Mouse (Mus musculus): ENCODE data around the gene Gm20481. TPM values are rescaled to one million over a fixed set of nuclear protein-coding genes. Genes with fewer than 3 reads are reported as not detected.

Gene Gm20481
- total RNA-seq, 2 experiments from 2014 or later: not detected

DNA sequence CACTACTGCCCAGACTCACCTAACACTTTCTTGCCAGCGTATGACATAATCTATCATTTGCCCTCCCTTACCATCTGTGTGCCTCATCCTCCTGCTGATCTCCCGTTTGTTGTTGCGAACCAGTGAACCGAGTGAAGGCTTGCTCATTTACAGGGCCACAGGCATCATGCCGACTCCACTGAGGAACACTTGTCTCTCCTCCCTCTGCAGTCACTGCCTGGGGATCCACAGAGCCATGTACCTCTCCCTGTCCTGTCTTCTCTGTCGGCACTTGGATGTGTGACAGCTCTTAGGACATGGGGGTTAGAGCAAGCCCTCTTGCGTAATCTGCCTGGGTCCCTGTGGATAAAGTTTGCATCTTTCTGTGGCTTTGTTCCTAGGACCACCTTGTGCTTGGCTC, 39.9 kb downstream of the Gm20481 start:
- TF ChIP-seq CTCF (conservative IDR thresholded peaks at IDR 0.05): no peak
- Histone ChIP-seq H3K27ac (no peak overlapping the region), H3K4me3 (no peak overlapping the region)
- DNase-seq (ENCODE audit: low spot score in 2 of 2): no peak

DNA sequence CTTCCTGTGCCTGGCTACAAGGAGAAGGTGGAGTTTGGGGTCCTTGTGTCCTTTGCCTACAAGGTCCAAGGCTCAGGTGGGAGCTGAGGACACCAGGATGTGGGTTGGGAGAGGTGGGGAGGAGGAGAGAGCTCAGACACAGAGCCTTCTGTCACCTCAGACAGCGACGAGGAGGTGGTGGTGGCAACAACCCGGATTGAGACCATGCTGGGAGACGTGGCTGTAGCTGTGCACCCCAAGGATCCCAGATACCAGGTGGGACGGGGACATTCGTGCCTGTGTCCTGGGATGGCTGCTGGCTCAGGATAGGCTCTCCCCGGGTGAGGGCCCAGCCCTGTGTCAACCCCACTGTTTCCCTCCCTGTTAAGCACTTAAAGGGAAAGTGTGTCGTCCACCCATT, 41.7 kb downstream of the Gm20481 start:
- H3K4me3 ChIP-seq: no peak overlapping the region
- TF ChIP-seq CTCF (conservative IDR thresholded peaks at IDR 0.05): no peak
- no peak overlapping the region for H3K27ac ChIP-seq
- DNase-seq (ENCODE audit: low spot score in 2 of 2): no peak

DNA sequence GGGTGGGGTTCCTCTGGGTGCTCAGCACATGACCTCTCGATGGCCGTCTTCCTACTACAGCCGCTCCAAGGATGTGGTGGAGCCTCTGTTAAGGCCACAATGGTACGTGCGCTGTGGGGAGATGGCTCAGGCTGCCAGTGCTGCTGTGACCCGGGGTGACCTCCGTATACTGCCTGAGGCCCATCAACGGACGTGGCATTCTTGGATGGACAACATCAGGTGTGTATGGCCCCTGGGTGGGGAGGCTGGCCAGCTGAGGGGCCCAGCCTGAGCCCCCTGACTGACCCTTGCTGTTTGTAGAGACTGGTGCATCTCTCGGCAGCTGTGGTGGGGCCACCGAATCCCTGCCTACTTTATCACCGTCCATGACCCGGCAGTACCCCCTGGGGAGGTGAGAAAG, 42.7 kb downstream of the Gm20481 start:
- no peak for TF ChIP-seq CTCF (conservative IDR thresholded peaks at IDR 0.05)
- no peak overlapping the region for H3K4me3 ChIP-seq
- no peak overlapping the region for H3K27ac ChIP-seq
- no peak for DNase-seq (ENCODE audit: low spot score in 2 of 2)

DNA sequence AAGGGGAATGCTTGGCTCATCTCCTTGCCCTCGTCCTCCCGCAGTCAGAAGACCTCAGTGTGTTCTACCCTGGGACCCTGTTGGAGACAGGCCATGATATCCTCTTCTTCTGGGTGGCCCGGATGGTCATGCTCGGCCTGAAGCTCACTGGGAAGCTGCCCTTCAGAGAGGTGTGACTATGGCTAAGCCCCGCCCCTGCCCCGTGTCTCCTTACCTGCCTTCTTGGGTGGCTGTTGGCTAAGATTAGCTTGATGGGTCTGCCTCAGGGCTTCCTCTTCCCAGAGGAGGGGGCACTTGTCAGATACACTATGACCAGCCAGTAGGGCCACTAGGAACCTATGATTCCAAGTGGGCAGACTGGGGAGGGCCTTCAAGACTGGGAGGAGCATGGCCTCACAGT, 43.5 kb downstream of the Gm20481 start:
- TF ChIP-seq CTCF (conservative IDR thresholded peaks at IDR 0.05): no peak
- H3K27ac ChIP-seq: no peak overlapping the region
- no peak overlapping the region for H3K4me3 ChIP-seq
- DNase-seq (ENCODE audit: low spot score in 2 of 2): no peak

DNA sequence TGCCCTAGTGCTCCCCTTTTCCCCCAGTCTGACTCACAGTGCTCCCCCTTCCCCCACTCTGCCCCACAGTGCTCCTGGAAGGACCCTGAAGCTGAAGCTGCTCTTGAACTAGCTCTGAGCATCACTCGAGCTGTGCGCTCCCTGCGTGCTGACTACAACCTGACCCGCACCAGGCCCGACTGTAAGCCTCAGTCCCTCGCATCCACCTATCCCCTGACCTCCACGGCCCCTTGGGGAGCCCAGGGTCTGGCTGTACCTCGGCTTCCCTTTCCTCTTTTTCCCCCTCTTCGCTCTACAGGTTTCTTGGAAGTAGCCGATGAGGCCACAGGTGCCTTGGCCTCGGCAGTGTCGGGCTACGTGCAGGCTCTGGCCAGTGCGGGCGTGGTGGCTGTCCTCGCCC, 45.6 kb downstream of the Gm20481 start:
- no peak for DNase-seq (ENCODE audit: low spot score in 2 of 2)
- H3K27ac ChIP-seq: no peak overlapping the region
- TF ChIP-seq CTCF (conservative IDR thresholded peaks at IDR 0.05): no peak
- no peak overlapping the region for H3K4me3 ChIP-seq

DNA sequence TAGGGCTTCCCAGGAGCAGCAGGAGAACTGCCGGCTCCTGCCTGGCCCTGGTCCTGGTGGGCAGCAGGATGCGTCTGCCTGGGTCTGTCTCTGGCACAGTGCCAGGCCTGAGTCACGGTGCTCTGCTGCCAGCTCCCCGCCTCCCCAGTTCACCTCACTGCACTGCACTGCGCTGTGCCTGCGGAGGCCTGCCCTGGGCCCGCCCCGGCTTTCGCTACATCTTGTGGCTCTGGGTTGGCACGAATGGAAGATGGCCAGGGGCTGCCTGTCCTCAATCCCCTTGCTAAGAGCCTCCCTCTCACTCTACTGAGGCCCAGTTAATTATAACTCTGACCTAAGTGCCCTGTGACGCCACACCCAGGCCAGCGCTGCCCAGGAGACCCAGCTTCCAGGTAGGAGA, 46.7 kb downstream of the Gm20481 start, which contains the start of gene Vwa7:
TSS of gene Vwa7 (plus strand) at position 204 of the 400 bp plus-strand sequence.
- no peak within 1 kb of the TSS for H3K27ac ChIP-seq
- no peak within 1 kb of the TSS for H3K4me3 ChIP-seq
- TF ChIP-seq CTCF (conservative IDR thresholded peaks at IDR 0.05): no peak
- DNase-seq (ENCODE audit: low spot score in 2 of 2): no peak

DNA sequence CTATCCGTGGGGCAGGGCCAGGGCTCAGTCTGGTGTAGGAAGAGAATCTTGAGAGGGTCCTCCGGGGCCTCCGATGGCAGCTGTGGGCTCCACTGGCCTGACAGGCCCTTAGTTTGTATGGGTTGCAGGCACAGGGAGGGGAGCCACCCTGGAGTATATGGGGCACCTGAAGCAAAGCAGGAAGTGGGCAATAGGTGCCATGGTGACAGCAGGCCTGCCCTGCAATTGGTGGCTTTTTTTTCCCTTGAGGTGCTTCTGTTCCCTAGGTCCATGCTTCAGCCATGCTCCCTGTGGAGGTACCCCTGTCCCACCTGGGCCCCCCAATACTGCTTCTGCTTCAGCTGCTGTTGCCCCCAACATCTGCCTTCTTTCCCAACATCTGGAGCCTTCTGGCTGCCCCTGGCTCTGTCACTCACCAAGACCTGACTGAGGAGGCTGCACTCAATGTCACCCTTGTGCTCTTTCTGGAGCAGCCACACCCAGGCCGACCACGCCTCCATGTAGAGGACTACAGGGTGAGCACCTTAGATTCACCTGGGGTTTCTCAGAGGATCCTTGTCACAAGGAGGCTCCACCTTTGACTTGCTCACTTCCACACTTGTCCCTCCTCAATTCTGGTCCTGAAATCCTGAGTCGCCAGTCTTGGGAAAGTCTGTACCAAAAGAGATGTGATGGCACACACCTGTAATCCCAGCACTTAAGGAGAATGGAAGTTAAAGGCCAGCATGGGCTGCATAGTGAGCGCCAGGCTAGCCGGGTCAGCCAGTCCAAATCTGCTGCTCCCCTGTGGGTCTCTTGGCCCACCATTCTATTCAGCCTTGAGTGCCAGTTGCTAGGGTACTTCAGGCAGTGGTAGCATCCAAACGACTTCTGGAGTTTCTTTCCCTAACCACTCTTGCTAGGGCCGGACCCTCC, 47.3 kb downstream of the Gm20481 start:
- H3K27ac ChIP-seq: no peak overlapping the region
- no peak for DNase-seq (ENCODE audit: low spot score in 2 of 2)
- no peak for TF ChIP-seq CTCF (conservative IDR thresholded peaks at IDR 0.05)
- no peak overlapping the region for H3K4me3 ChIP-seq

DNA sequence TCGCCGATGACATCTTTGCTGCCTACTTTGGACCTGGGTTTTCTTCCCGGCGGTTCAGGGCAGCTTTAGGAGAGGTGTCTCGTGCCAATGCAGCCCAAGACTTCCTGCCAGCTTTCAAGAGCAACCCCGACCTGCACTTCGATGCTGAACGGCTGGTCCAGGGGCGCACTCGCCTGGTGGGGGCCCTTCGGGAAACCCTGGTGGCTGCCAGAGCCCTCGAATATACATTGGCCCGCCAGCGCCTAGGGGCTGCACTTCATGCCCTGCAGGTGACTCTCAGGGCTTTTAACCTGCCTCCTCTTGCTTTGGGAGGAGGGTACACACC, 48.0 kb downstream of the Gm20481 start:
- no peak overlapping the region for H3K4me3 ChIP-seq
- no peak for DNase-seq (ENCODE audit: low spot score in 2 of 2)
- TF ChIP-seq CTCF (conservative IDR thresholded peaks at IDR 0.05): no peak
- no peak overlapping the region for H3K27ac ChIP-seq

DNA sequence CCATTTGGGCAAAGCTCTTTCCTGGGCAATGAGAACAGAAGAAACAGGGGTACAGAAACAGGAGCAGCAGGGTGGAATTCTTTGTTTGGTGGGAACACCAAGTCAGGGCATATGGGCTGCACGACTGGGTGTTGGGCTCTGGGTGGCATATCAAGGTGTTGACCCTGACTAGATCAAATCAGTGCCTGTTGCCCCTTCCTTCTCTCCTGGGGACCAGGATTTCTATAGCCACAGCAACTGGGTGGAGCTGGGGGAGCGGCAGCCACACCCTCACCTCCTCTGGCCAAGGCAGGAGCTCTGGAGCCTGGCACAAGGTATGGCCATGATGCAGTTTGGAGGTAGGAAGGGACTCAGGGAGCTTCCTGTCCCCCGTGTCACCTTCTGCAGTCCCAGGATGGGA, 48.5 kb downstream of the Gm20481 start:
- Histone ChIP-seq H3K4me3 (no peak overlapping the region), H3K27ac (no peak overlapping the region)
- TF ChIP-seq CTCF (conservative IDR thresholded peaks at IDR 0.05): no peak
- DNase-seq (ENCODE audit: low spot score in 2 of 2): no peak

DNA sequence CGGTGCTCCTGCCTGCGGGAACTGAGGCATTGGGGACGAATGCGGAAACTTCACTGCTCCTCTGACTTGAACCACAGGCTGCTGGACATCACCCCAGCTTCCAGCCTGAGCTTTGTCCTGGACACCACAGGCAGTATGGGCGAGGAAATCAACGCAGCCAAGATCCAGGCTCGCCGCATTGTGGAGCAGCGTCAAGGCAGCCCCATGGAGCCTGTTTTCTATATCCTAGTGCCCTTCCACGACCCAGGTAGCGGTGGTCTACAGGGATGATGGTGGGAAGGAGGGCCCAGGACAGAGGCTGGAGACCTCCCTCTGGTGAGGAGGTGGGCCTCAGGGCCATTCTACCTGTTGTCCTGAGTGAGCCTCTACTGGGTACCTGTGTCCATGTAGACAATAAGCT, 50.2 kb downstream of the Gm20481 start:
- H3K4me3 ChIP-seq: no peak overlapping the region
- H3K27ac ChIP-seq: no peak overlapping the region
- DNase-seq (ENCODE audit: low spot score in 2 of 2): no peak
- no peak for TF ChIP-seq CTCF (conservative IDR thresholded peaks at IDR 0.05)

DNA sequence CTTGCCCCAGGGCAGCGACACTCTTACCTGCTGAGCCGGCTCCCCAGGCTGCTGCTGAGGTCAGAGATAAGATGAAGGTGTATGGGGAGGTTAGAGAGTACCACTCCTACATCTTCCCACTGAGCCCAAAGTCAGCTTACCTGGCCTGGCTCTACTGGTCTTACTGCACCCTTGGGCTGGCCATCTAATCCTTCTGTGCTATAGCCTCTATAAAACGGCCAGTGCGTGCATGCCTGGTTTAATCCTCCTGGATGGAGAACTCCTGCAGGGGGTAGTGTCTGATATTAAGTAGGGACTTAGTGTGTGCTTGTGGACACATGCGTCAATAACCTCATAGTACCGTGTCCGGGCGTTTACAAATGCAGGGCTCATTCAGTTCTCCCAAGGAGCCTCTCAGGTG, 50.8 kb downstream of the Gm20481 start:
- H3K4me3 ChIP-seq: no peak overlapping the region
- no peak overlapping the region for H3K27ac ChIP-seq
- no peak for DNase-seq (ENCODE audit: low spot score in 2 of 2)
- TF ChIP-seq CTCF (conservative IDR thresholded peaks at IDR 0.05): no peak

DNA sequence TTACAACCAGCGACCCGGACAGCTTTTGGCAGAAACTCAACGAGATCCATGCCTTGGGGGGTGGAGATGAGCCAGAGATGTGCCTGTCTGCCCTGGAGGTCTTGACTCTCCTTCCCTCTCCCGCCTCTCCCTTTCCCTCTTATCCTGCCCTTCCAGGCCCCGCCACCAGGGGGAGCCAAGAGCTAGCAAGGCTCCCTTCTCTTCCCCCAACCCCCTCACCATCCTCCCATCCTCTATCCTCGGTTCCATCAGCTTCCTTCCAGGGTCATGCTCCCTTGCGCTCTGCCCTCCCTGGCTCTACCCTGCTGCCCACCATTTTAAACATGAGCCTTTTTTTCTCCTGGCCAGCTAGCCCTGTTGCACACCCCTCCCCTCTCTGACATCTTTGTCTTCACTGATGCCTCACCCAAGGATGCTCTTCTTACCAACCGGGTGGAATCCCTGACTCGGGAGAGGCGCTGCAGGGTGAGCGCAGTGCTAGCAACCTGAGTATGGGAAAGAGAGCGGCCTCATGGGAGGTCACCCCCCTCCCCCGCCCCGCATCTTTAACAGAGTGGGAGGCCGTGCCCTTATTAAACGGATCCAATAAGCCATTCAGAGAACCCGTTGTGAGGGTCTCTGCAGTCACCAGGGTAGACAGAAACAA, 51.6 kb downstream of the Gm20481 start:
- Histone ChIP-seq H3K4me3 (peak overlapping the region; percentile 29; the same call in 1 of the 2 replicates), H3K27ac (peak overlapping the region; percentile 12; the same call in 1 of the 2 replicates)
- peak; percentile 74 to 94 for DNase-seq (ENCODE audit: low spot score in 2 of 2)
- peak; percentile 97 for TF ChIP-seq CTCF (conservative IDR thresholded peaks at IDR 0.05)

Other genes starting within 250 kb of the Gm20481 start
- gene C4b, start 226.0 kb upstream of the Gm20481 start, total RNA-seq (2021): 10 to 100 TPM; 27.2 to 28.7 TPM
- under 1 TPM in 1 of 2 experiments, not detected in 1; 0.42 TPM for gene Cyp21a1, start 165.4 kb upstream of the Gm20481 start, total RNA-seq (2021)
- 10 to 100 TPM; 55.5 to 61.3 TPM for gene Stk19, start 133.0 kb upstream of the Gm20481 start, total RNA-seq (2021)
- 10 to 100 TPM; 39.7 to 42.3 TPM for gene Dxo, start 132.9 kb upstream of the Gm20481 start, total RNA-seq (2021)
- gene Skiv2l, start 119.7 kb upstream of the Gm20481 start, total RNA-seq (2021): 10 to 100 TPM; 75.1 to 78.3 TPM
- 10 to 100 TPM; 34.9 to 38.1 TPM for gene Nelfe, start 119.5 kb upstream of the Gm20481 start, total RNA-seq (2021)
- gene Cfb, start 107.4 kb upstream of the Gm20481 start, total RNA-seq (2021): not detected
- 1 to 10 TPM; 7.5 to 9.0 TPM for gene Zbtb12, start 90.4 kb upstream of the Gm20481 start, total RNA-seq (2021)
- not detected for gene Gm20547, start 87.9 kb upstream of the Gm20481 start, total RNA-seq (2021)
- gene C2, start 71.6 kb upstream of the Gm20481 start, total RNA-seq (2021): 1 to 10 TPM; 1.1 to 1.8 TPM
- gene Ehmt2, start 71.4 kb upstream of the Gm20481 start, total RNA-seq (2021): 100 to 1,000 TPM; 181 to 190 TPM
- under 1 TPM in 1 of 2 experiments, not detected in 1; 0.29 TPM for gene Slc44a4, start 55.4 kb upstream of the Gm20481 start, total RNA-seq (2021)
- 10 to 100 TPM; 39.4 to 43.1 TPM for gene Neu1, start 38.7 kb upstream of the Gm20481 start, total RNA-seq (2021)
- 10 to 100 TPM; 21.4 to 24.7 TPM for gene Hspa1b, start 10.7 kb upstream of the Gm20481 start, total RNA-seq (2021)
- 10 to 100 TPM; 16.9 to 18.1 TPM for gene Hspa1a, start 2.2 kb downstream of the Gm20481 start, total RNA-seq (2021)
- gene Hspa1l, start 2.8 kb downstream of the Gm20481 start, total RNA-seq (2021): under 1 TPM; 0.44 to 0.49 TPM
- gene Lsm2, start 11.9 kb downstream of the Gm20481 start, total RNA-seq (2021): 10 to 100 TPM; 15.9 to 21.8 TPM
- gene Vars, start 31.1 kb downstream of the Gm20481 start, total RNA-seq (2021): 10 to 100 TPM; 48.2 to 55.1 TPM
- gene Vwa7, start 46.7 kb downstream of the Gm20481 start, total RNA-seq (2021): under 1 TPM; 0.20 to 0.26 TPM
- gene Sapcd1, start 58.1 kb downstream of the Gm20481 start, total RNA-seq (2021): under 1 TPM in 1 of 2 experiments, not detected in 1; 0.67 TPM
- 1 to 10 TPM in 1 of 2 experiments, under 1 TPM in 1; 0.26 to 1.1 TPM for gene Msh5, start 76.8 kb downstream of the Gm20481 start, total RNA-seq (2021)
- 1 to 10 TPM; 9.2 to 9.6 TPM for gene Clic1, start 80.1 kb downstream of the Gm20481 start, total RNA-seq (2021)
- gene Ddah2, start 89.1 kb downstream of the Gm20481 start, total RNA-seq (2021): 10 to 100 TPM; 13.7 to 15.8 TPM
- not detected for gene Ly6g6c, start 95.5 kb downstream of the Gm20481 start, total RNA-seq (2021)
- not detected for gene Mpig6b, start 96.3 kb downstream of the Gm20481 start, total RNA-seq (2021)
- 1 to 10 TPM; 2.5 to 3.5 TPM for gene Ly6g6e, start 107.0 kb downstream of the Gm20481 start, total RNA-seq (2021)
- 1 to 10 TPM; 1.1 TPM for gene Ly6g6d, start 108.2 kb downstream of the Gm20481 start, total RNA-seq (2021)
- under 1 TPM in 1 of 2 experiments, not detected in 1; 0.52 TPM for gene Ly6g6f, start 115.7 kb downstream of the Gm20481 start, total RNA-seq (2021)
- 100 to 1,000 TPM; 110 to 113 TPM for gene Abhd16a, start 119.4 kb downstream of the Gm20481 start, total RNA-seq (2021)
- not detected for gene Ly6g5c, start 138.4 kb downstream of the Gm20481 start, total RNA-seq (2021)
- under 1 TPM in 1 of 2 experiments, not detected in 1; 0.54 TPM for gene Ly6g5b, start 145.5 kb downstream of the Gm20481 start, total RNA-seq (2021)
- gene Gpank1, start 151.5 kb downstream of the Gm20481 start, total RNA-seq (2021): 10 to 100 TPM; 15.0 to 15.9 TPM
- gene Csnk2b, start 152.1 kb downstream of the Gm20481 start, total RNA-seq (2021): 100 to 1,000 TPM; 170 to 178 TPM
- gene D17H6S53E, start 156.5 kb downstream of the Gm20481 start, total RNA-seq (2021): 10 to 100 TPM; 25.2 to 29.3 TPM
- under 1 TPM; 0.37 to 0.49 TPM for gene Apom, start 162.1 kb downstream of the Gm20481 start, total RNA-seq (2021)
- gene Bag6, start 165.3 kb downstream of the Gm20481 start, total RNA-seq (2021): 100 to 1,000 TPM; 320 to 334 TPM
- 100 to 1,000 TPM; 339 to 370 TPM for gene Prrc2a, start 195.0 kb downstream of the Gm20481 start, total RNA-seq (2021)
- 10 to 100 TPM; 11.1 to 11.8 TPM for gene Aif1, start 206.2 kb downstream of the Gm20481 start, total RNA-seq (2021)
- 1 to 10 TPM; 6.2 to 8.6 TPM for gene Lst1, start 218.5 kb downstream of the Gm20481 start, total RNA-seq (2021)
- under 1 TPM; 0.76 to 0.77 TPM for gene Ltb, start 224.5 kb downstream of the Gm20481 start, total RNA-seq (2021)
- not detected for gene Tnf, start 232.1 kb downstream of the Gm20481 start, total RNA-seq (2021)
- gene Lta, start 235.4 kb downstream of the Gm20481 start, total RNA-seq (2021): under 1 TPM; 0.54 to 0.59 TPM